In the genomic region with DNA sequence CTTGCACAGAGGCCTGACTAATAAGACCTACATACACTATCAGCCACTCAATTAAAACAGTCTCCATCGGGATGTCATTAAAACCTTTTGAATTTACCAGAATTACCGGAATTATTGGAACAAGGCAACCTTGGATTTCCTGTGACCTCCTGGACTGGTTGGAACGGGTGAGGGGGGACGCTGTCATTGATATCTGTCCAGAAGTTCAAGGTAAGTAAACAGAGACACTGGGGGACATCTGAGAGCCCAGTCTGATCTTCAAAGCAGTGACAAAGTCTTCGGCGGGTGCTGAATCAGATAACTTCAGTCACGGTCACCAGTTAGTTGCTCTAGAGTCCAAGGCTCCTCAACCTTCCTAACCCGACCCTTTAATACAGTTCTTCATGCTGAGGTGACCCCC, we compare ENCODE assay signal across 17 mouse cellular contexts.
"Had no signal": no experiment of that assay in that cellular context is flagged by ENCODE, and none has a peak within 500 bp of the region (broad histone marks: within the 10 kb centered on the region; RNA-seq: fewer than 3 reads in every experiment).

No protein-coding gene starts in this region.

- H3K36me3 ChIP-seq: lung, embryonic 15.5 days; midbrain, embryonic 13.5 days; midbrain, embryonic 15.5 days; neural tube, embryonic 12.5 days; stomach, embryonic 15.5 days had no signal

- ATAC-seq: lung, postnatal 0 days; midbrain, embryonic 13.5 days; midbrain, embryonic 15.5 days had no signal

- H3K9me3 ChIP-seq: lung, embryonic 15.5 days; midbrain, embryonic 13.5 days; midbrain, embryonic 15.5 days; neural tube, embryonic 12.5 days; stomach, embryonic 15.5 days had no signal

- H3K4me1 ChIP-seq: lung, embryonic 15.5 days; megakaryocyte, embryonic 14.5 days; midbrain, embryonic 13.5 days; midbrain, embryonic 15.5 days; neural tube, embryonic 12.5 days; stomach, embryonic 15.5 days had no signal

- H3K4me2 ChIP-seq: lung, embryonic 15.5 days; midbrain, embryonic 11.5 days; midbrain, embryonic 13.5 days; midbrain, embryonic 15.5 days; neural tube, embryonic 12.5 days; stomach, embryonic 15.5 days had no signal

- H3K27me3 ChIP-seq: lung, embryonic 15.5 days; midbrain, embryonic 13.5 days; midbrain, embryonic 15.5 days; neural tube, embryonic 12.5 days; stomach, embryonic 15.5 days had no signal

- DNase-seq: lung, adult 2 months; lung, postnatal 14 days; lung, postnatal 36 days; right cerebral cortex, postnatal 14 days; thymus, adult 2 months; thymus, postnatal 25 days; thymus, postnatal 4 days had no signal

- H3K4me3 ChIP-seq: lung, embryonic 15.5 days; megakaryocyte, embryonic 14.5 days; midbrain, embryonic 13.5 days; midbrain, embryonic 15.5 days; neural tube, embryonic 12.5 days; stomach, embryonic 15.5 days had no signal

- H3K27ac ChIP-seq: lung, embryonic 15.5 days; macrophage; midbrain, embryonic 13.5 days; midbrain, embryonic 15.5 days; neural tube, embryonic 12.5 days; stomach, embryonic 15.5 days; stomach, postnatal 0 days had no signal

- H3K9ac ChIP-seq: lung, embryonic 15.5 days; midbrain, embryonic 13.5 days; midbrain, embryonic 15.5 days; neural tube, embryonic 12.5 days; stomach, embryonic 15.5 days had no signal
